Mouse (Mus musculus): ENCODE results near the gene Apbb2. TPM values are rescaled to one million over a fixed set of nuclear protein-coding genes. Genes with fewer than 3 reads are reported as not detected.
A peak's percentile ranks its signal among the peaks of the same experiment; 100 is the strongest.

Gene Apbb2
- polyA plus RNA-seq, 1 experiment from 2014 or later, result 38.0 TPM

- H3K27me3 ChIP-seq, result no peaks in the 10 kb centered on the region
- DNase-seq (ENCODE audit: low read depth, low spot score), result no peak
- in situ Hi-C loops (cut with MboI; ENCODE audit: low pct_unique_long_range_greater_than_20kb), result no loop called here
- ChIA-PET CTCF (interaction anchor here (0.9 to 1.5 kb wide), 2 partner anchors 15 to 26 kb away, joined by 3 to 4 read pairs; no protein-coding TSS in a partner anchor), POLR2A (interaction anchor here (0.6 kb wide), 1 partner anchor 218 kb away, joined by 7 read pairs; no protein-coding TSS in a partner anchor)
- TF ChIP-seq CTCF (IDR thresholded peaks at IDR 0.05), result no peak
- ATAC-seq, result no peak
These were observed 271.8 kb downstream of the Apbb2 start for GRCm38 (mm10) chr5:66346756-66347155.

GRCm38 (mm10) chr5:66345140-66345539, 273.4 kb downstream of the Apbb2 start:
- in situ Hi-C loops (cut with MboI; ENCODE audit: low pct_unique_long_range_greater_than_20kb), result no loop called here
- no peak for TF ChIP-seq CTCF (IDR thresholded peaks at IDR 0.05)
- ATAC-seq (no peak), DNase-seq (ENCODE audit: low read depth, low spot score) (no peak)
- POLR2A ChIA-PET, result interaction anchor here (0.6 to 0.8 kb wide), 3 partner anchors 10 to 20 kb away, joined by 3 to 4 read pairs (median 3); no protein-coding TSS in a partner anchor
- H3K27me3 ChIP-seq, result no peaks in the 10 kb centered on the region
- CTCF ChIA-PET, result no interaction called here

- POLR2A ChIA-PET, result no interaction called here
- CTCF ChIA-PET, result interaction anchor here (1.4 to 2.1 kb wide), 2 partner anchors 11 to 41 kb away, joined by 3 to 5 read pairs; no protein-coding TSS in a partner anchor
These were observed 274.4 kb downstream of the Apbb2 start for GRCm38 (mm10) chr5:66344182-66344581.

GRCm38 (mm10) chr5:66342285-66342684, 276.3 kb downstream of the Apbb2 start:
- in situ Hi-C loops (cut with MboI; ENCODE audit: low pct_unique_long_range_greater_than_20kb), result no loop called here

More at GRCm38 (mm10) chr5:66344182-66344581, 274.4 kb downstream of the Apbb2 start:
- DNase-seq (ENCODE audit: low read depth, low spot score) (no peak), ATAC-seq (peak; percentile 55)
- no peak for TF ChIP-seq CTCF (IDR thresholded peaks at IDR 0.05)
- in situ Hi-C loops (cut with MboI; ENCODE audit: low pct_unique_long_range_greater_than_20kb), result no loop called here
- H3K27me3 ChIP-seq, result no peaks in the 10 kb centered on the region

GRCm38 (mm10) chr5:66341848-66342247, 276.7 kb downstream of the Apbb2 start:
- no peak for TF ChIP-seq CTCF (IDR thresholded peaks at IDR 0.05)

More at GRCm38 (mm10) chr5:66342285-66342684, 276.3 kb downstream of the Apbb2 start:
- no peak for DNase-seq (ENCODE audit: low read depth, low spot score)
- no peaks in the 10 kb centered on the region for H3K27me3 ChIP-seq
- TF ChIP-seq CTCF (IDR thresholded peaks at IDR 0.05), result no peak
- ATAC-seq, result no peak
- ChIA-PET POLR2A (no interaction called here), CTCF (interaction anchor here (1.2 to 4.2 kb wide), 3 partner anchors 16 to 43 kb away, joined by 3 to 15 read pairs (median 5); no protein-coding TSS in a partner anchor)

GRCm38 (mm10) chr5:66340356-66341102, 278.1 kb downstream of the Apbb2 start:
- no peak for TF ChIP-seq CTCF (IDR thresholded peaks at IDR 0.05)
- ChIA-PET POLR2A (no interaction called here), CTCF (interaction anchor here (1.2 to 4.2 kb wide), 2 partner anchors 10 to 14 kb away, joined by 3 to 15 read pairs; no protein-coding TSS in a partner anchor)
- ATAC-seq, result no peak
- no peaks in the 10 kb centered on the region for H3K27me3 ChIP-seq
- in situ Hi-C loops (cut with MboI; ENCODE audit: low pct_unique_long_range_greater_than_20kb), result no loop called here
- no peak for DNase-seq (ENCODE audit: low read depth, low spot score)

More at GRCm38 (mm10) chr5:66341848-66342247, 276.7 kb downstream of the Apbb2 start:
- POLR2A ChIA-PET, result no interaction called here
- CTCF ChIA-PET, result interaction anchor here (1.1 to 4.2 kb wide), 2 partner anchors 15 to 23 kb away, joined by 3 to 15 read pairs; no protein-coding TSS in a partner anchor
- in situ Hi-C loops (cut with MboI; ENCODE audit: low pct_unique_long_range_greater_than_20kb), result no loop called here
- H3K27me3 ChIP-seq, result no peaks in the 10 kb centered on the region
- DNase-seq (ENCODE audit: low read depth, low spot score) (no peak), ATAC-seq (no peak)

GRCm38 (mm10) chr5:66338583-66338982, 280.0 kb downstream of the Apbb2 start:
- peak; percentile 15 for ATAC-seq
- DNase-seq (ENCODE audit: low read depth, low spot score), result no peak
- H3K27me3 ChIP-seq, result no peaks in the 10 kb centered on the region
- TF ChIP-seq CTCF (IDR thresholded peaks at IDR 0.05), result peak; percentile 76
- in situ Hi-C loops (cut with MboI; ENCODE audit: low pct_unique_long_range_greater_than_20kb), result no loop called here
- POLR2A ChIA-PET, result no interaction called here
- CTCF ChIA-PET, result interaction anchor here (1.0 to 3.1 kb wide), 4 partner anchors 10 to 31 kb away, joined by 3 to 30 read pairs (median 6); no protein-coding TSS in a partner anchor

- CTCF ChIA-PET, result interaction anchor here (1.0 to 3.1 kb wide), 4 partner anchors 10 to 32 kb away, joined by 3 to 30 read pairs (median 6); no protein-coding TSS in a partner anchor
- no peak for ATAC-seq
- DNase-seq (ENCODE audit: low read depth, low spot score), result no peak
These were observed 280.6 kb downstream of the Apbb2 start for GRCm38 (mm10) chr5:66337969-66338345.

GRCm38 (mm10) chr5:66337025-66337968, 281.3 kb downstream of the Apbb2 start:
- ChIA-PET POLR2A (interaction anchor here (0.6 kb wide), 1 partner anchor 78 kb away, joined by 4 read pairs; the partner anchor contains the start of gene Nsun7), CTCF (interaction anchor here (1.6 to 3.1 kb wide), 3 partner anchors 9 to 33 kb away, joined by 5 to 30 read pairs (median 6); no protein-coding TSS in a partner anchor)
- no peak for TF ChIP-seq CTCF (IDR thresholded peaks at IDR 0.05)

More at GRCm38 (mm10) chr5:66337969-66338345, 280.6 kb downstream of the Apbb2 start:
- in situ Hi-C loops (cut with MboI; ENCODE audit: low pct_unique_long_range_greater_than_20kb), result no loop called here
- POLR2A ChIA-PET, result interaction anchor here (0.6 kb wide), 1 partner anchor 78 kb away, joined by 4 read pairs; the partner anchor contains the start of gene Nsun7
- H3K27me3 ChIP-seq, result no peaks in the 10 kb centered on the region
- no peak for TF ChIP-seq CTCF (IDR thresholded peaks at IDR 0.05)

GRCm38 (mm10) chr5:66330806-66331205, 287.8 kb downstream of the Apbb2 start:
- no peak for TF ChIP-seq CTCF (IDR thresholded peaks at IDR 0.05)
- no peaks in the 10 kb centered on the region for H3K27me3 ChIP-seq
- CTCF ChIA-PET, result interaction anchor here (0.9 to 1.0 kb wide), 2 partner anchors 9 to 19 kb away, joined by 3 read pairs; no protein-coding TSS in a partner anchor
- DNase-seq (ENCODE audit: low read depth, low spot score), result no peak
- in situ Hi-C loops (cut with MboI; ENCODE audit: low pct_unique_long_range_greater_than_20kb), result no loop called here
- ATAC-seq, result no peak
- POLR2A ChIA-PET, result interaction anchor here (0.7 kb wide), 1 partner anchor 237 kb away, joined by 4 read pairs; no protein-coding TSS in a partner anchor

More at GRCm38 (mm10) chr5:66337025-66337968, 281.3 kb downstream of the Apbb2 start:
- no peaks in the 10 kb centered on the region for H3K27me3 ChIP-seq
- DNase-seq (ENCODE audit: low read depth, low spot score) (no peak), ATAC-seq (no peak)
- in situ Hi-C loops (cut with MboI; ENCODE audit: low pct_unique_long_range_greater_than_20kb), result no loop called here
